In the genomic region with DNA sequence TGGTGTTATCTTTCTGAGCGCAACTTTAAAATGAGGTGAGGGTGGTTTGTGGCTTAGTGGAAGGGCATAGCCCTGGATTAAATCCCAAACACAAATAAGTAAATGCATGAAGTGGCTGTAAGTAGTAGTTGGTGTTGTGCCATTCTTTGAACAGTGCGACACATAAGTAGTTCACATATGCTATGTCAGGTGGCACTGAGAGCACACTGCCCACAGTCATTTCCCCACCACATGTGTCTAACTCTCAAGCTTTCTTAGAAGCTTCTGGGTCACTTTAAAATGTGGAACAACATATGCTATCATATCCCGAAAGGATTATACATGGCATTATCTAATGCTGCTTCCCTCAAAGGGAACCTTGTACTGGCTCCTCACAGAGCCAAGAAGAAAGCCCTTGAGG, we compare ENCODE assay signal across 24 mouse cellular contexts.
DNase-seq lines count a peak whose midpoint lies in the region; ATAC-seq and TF ChIP-seq lines count a peak whose summit lies in the region.
"Had no signal": no experiment of that assay in that cellular context is flagged by ENCODE, and none has a peak within 500 bp of the region (broad histone marks: within the 10 kb centered on the region; RNA-seq: fewer than 3 reads in every experiment).

No protein-coding gene starts in this region.

- H3K36me3 ChIP-seq in lung, postnatal 0 days (ENCODE audit: insufficient read depth, low read length): no peaks in the 10 kb centered on the region
- H3K36me3 ChIP-seq: embryonic facial prominence, embryonic 13.5 days; embryonic facial prominence, embryonic 15.5 days; forebrain, embryonic 10.5 days; forebrain, embryonic 12.5 days had no signal

- TF ChIP-seq CTCF in lung, postnatal 0 days (IDR thresholded peaks at IDR 0.05): no peak
- no peak for TF ChIP-seq CTCF in lung, adult 2 months (IDR thresholded peaks at IDR 0.05; ENCODE audit: insufficient read depth, low read length)

- no peaks in the 10 kb centered on the region for H3K9me3 ChIP-seq in lung, postnatal 0 days (ENCODE audit: low read length)
- H3K9me3 ChIP-seq: embryonic facial prominence, embryonic 13.5 days; embryonic facial prominence, embryonic 15.5 days; forebrain, embryonic 10.5 days; forebrain, embryonic 12.5 days had no signal

- H3K4me3 ChIP-seq in lung, postnatal 0 days (ENCODE audit: low read depth, low read length): no peak overlapping the region
- no peak overlapping the region for H3K4me3 ChIP-seq in lung, adult 2 months (replicated peaks; ENCODE audit: extremely low read depth, low read depth, low read length)
- H3K4me3 ChIP-seq: embryonic facial prominence, embryonic 13.5 days; embryonic facial prominence, embryonic 15.5 days; erythroblast, embryonic 14.5 days; forebrain, embryonic 10.5 days; forebrain, embryonic 12.5 days had no signal

- no peaks in the 10 kb centered on the region for H3K27me3 ChIP-seq in lung, postnatal 0 days (replicated peaks; ENCODE audit: insufficient read depth, low read length)
- H3K27me3 ChIP-seq: embryonic facial prominence, embryonic 13.5 days; embryonic facial prominence, embryonic 15.5 days; forebrain, embryonic 12.5 days; Patski had no signal

- peak; percentile 57 for DNase-seq in lung, postnatal 0 days (ENCODE audit: low spot score)
- DNase-seq in lung, postnatal 10 days: no peak
- DNase-seq in lung, postnatal 36 days: peak; percentile 21
- DNase-seq in lung, adult 2 months: no peak
- no peak for DNase-seq in MN1 (ENCODE audit: low spot score)
- DNase-seq: adrenal gland, adult 8-10 months; adrenal gland, postnatal 14 days; adrenal gland, postnatal 36 days; cerebellum, adult 11 months; cerebellum, adult 18-20 months; cerebellum, adult 8-10 months; cerebellum, adult 9-11 months; cerebellum, postnatal 14 days; cerebellum, postnatal 36 days; embryo, embryonic 11 days had no signal

- no peak for TF ChIP-seq EP300 in lung, postnatal 0 days (IDR thresholded peaks at IDR 0.05)

- peak; percentile 76 for ATAC-seq in lung, postnatal 0 days
- ATAC-seq: activated CD4-positive, CD25-positive, alpha-beta regulatory T cell, adult 4 months; forebrain, embryonic 14.5 days; forebrain, embryonic 16.5 days; Patski had no signal

- TF ChIP-seq POLR2A in lung, adult 2 months (IDR thresholded peaks at IDR 0.05; ENCODE audit: borderline replicate concordance, extremely low read depth, low read depth, low read length): no peak

- H3K9ac ChIP-seq in lung, postnatal 0 days (replicated peaks; ENCODE audit: low read depth): no peak overlapping the region
- H3K9ac ChIP-seq: embryonic facial prominence, embryonic 13.5 days; embryonic facial prominence, embryonic 15.5 days; forebrain, embryonic 12.5 days had no signal

- H3K4me1 ChIP-seq in lung, postnatal 0 days (ENCODE audit: insufficient read depth, low read depth, low read length): no peaks in the 10 kb centered on the region
- H3K4me1 ChIP-seq in lung, adult 2 months (ENCODE audit: control insufficient read depth, insufficient read depth, low read length): peaks cover 3% of the 10 kb centered on the region
- H3K4me1 ChIP-seq: embryonic facial prominence, embryonic 13.5 days had no signal

- no peak overlapping the region for H3K4me2 ChIP-seq in lung, postnatal 0 days (replicated peaks; ENCODE audit: low read depth, low read length)
- H3K4me2 ChIP-seq: embryonic facial prominence, embryonic 13.5 days; embryonic facial prominence, embryonic 15.5 days; forebrain, embryonic 12.5 days had no signal

- no peak overlapping the region for H3K27ac ChIP-seq in lung, postnatal 0 days (ENCODE audit: low read length)
- H3K27ac ChIP-seq: embryonic facial prominence, embryonic 13.5 days; embryonic facial prominence, embryonic 15.5 days; forebrain, embryonic 10.5 days; forebrain, embryonic 12.5 days had no signal

- WGBS in lung, postnatal 0 days: 70% methylated on average over 3 of the region's 3 CpGs
- 78% methylated on average over 3 of the region's 3 CpGs for WGBS in lung, adult 2 months

Comparison
In these comparisons a context has a peak if more than half of its experiments do, and no peak if none do; other contexts are left out.
1. DNase-seq: peak in lung, postnatal 0 days (single experiment) and lung, postnatal 36 days (single experiment); none in lung, postnatal 10 days (single experiment), lung, adult 2 months (single experiment) and MN1 (single experiment).